Mouse (Mus musculus) layer of hippocampus, adult 18-20 months (tissue): Measurements from ENCODE around the gene Cpvl. TPM values are rescaled to one million over a fixed set of nuclear protein-coding genes. Genes with fewer than 3 reads are reported as not detected.

ENCODE experiments used
- DNase-seq, 2 experiments: peaks; one replicate each; pipeline ENCODE4 v3.0.0; 2022; ENCODE audit warnings: low spot score in 2 of 2
- total RNA-seq, 2 experiments: library from RNA; stranded (reverse); gene quantifications; 2 replicates each; pipeline ENCODE4 v1.2.3; 2021

The Cpvl gene
- total RNA-seq, 2 experiments from 2014 or later, result not detected

DNA sequence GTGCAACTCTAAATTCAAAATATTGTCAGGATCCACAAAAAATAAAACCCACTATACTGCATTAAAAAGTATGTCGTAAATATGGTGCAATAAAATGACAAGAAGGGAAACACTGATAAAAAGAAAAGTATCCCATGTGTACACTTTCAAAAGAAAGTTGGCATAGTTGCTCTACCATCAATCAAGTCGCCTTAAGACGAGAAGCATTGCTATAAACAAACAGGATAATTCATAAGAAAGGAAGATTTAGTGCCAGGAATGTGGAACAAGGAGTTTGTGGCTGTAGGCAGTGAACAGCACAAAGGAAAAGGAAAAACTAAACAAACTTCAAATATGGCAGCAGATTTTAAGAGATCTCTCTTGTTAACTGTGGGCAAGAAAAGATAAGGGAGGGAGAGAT lies 84.7 kb downstream of the Cpvl start:
- no peak for DNase-seq

DNA sequence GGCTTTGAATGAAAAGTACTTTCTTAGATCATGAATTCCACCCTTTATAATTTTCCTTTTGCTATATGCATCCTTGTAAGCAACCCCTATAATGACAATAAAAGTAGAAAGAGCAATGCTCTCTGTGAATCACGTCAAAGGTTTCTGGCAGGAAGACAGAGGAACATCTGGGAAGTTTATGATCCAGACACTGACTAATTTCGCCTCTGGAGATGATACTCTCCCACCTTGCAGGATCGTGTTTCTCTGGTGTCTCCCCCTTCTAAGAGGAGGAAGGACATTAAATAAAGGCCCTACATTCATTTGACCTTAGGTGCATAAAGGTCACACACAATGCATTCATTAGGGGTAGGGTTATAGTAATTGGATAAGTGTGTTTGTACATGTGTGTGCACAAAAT lies 87.4 kb downstream of the Cpvl start:
- no peak for DNase-seq

DNA sequence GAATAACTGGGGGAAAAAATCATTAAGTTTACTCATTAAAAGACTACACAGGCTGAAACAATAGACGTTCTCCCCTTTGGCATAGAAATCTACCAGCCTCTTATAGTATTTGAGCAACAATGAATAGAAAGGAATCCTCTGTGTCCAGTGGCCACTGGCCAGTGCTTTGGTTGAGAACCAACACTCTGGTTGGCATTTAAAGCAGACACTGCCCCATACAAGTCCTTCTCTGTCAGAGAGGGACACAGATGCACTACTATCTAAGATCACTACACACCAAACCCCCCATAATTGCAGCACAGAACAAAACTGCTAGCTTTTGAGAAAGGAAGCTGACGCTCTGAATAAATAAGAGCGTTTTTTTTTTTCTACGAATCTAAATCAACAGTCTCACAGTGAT lies 93.5 kb downstream of the Cpvl start:
- DNase-seq, result peak in 1 of 2 experiments; percentile 60

DNA sequence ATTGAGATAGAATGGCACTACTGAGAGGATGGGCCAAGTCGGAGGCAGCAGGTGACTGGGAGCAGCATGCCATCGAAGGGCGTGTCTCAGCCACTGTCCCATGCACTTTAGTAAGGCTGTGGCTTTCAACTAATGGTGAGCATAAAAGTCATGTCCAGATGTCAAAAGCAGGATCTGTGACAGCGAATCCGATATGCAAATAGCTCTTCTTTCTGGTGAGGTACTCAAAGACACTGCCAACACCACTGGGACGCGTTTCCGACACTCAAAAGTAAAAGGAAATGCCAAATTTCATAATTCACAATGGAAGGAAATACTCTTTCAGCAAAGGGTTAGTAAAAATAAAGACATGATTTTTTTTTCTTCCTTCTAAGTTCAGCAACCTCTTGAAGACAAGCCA lies 94.0 kb downstream of the Cpvl start:
- DNase-seq, result no peak

DNA sequence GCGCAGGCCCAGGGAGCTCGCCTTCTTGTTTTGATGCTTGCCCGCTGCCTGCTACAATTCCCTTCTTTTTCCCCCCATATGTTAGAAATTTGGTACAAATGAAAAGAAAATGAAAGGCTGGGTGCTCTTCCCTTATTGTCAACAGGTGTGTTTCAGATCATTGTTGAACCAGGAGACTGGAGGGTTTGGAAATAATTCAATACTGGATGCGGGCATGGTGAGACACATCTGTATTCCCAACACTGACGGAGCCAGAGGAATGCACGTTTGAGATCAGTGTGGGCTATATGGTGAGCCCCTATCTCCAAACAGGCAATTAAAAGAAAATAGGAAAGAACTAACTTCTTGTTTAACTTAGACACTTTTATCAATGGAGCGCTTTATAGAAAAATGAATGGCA lies 95.1 kb downstream of the Cpvl start:
- no peak for DNase-seq

DNA sequence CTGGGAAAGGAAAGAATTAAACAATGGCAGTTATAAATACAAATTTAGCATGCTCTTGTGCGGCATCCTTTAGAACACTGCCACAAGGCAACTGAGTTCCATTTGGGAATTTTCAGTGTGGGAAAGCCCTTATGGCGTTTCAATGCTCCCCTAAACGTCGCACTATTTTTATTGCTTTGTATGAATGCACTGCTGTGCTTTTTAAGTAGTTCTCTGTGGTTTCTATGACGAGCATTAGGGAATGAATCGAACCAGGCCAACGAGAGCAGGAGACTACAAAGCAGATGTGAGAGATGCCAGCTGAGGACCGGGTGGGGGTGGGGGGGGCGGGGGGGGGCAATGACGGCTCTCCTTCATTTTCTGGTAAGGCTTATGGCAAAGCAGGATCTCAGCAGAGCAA lies 96.8 kb downstream of the Cpvl start:
- DNase-seq, result peak in 1 of 2 experiments; percentile 60

DNA sequence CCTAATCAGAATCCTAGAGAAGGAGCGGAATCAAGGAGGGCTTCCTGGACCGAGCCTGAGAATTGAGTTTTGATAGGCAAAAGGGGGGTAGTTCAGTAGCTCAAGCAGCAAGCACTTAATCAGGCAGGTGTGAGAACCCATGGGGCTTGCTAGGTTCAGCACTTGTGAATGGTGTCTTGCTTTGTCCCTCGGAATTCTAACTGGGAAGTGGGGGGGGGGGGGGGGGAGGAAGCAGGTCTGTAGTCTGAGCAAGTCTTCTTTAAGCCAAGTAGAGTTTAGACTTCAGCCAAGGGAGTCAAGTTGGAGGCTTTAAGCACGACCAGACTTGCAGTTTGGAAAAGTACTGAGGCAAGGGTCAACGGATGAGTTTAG lies 97.2 kb downstream of the Cpvl start:
- DNase-seq, result no peak

DNA sequence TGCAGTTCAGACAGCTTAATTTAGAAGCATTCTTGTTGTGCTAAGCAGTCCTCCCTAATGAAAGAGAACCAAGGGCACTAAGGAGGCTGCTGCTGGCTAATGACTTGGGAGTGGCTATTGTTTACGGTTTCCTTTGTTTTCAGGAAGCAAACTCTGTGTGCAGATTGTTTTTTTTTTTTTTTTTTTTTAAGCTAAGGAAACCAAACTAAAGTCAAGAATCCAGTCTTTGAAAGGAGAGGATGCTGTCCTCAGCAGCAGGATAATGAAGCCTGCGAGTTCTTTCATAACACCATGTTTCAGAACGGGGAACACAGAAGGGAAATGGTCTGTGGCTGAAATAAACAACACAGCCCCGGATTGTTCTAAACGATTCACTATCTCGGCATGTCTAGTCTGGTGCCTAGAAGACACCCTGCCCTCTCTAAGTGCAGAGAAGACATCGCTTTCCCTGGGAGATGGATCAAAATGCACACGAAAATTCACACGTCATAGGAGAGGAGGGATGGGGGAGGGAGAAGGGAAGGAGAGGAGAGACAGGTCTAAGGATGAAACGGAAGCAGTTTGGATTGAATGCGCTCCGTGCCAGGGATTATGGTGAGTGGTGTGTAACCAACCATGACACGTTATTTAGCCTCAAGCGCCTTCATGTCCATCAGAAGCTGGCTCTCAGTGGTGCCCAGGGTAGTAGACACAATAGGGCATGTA lies 97.8 kb downstream of the Cpvl start:
- DNase-seq, result peak in 1 of 2 experiments; percentile 35

DNA sequence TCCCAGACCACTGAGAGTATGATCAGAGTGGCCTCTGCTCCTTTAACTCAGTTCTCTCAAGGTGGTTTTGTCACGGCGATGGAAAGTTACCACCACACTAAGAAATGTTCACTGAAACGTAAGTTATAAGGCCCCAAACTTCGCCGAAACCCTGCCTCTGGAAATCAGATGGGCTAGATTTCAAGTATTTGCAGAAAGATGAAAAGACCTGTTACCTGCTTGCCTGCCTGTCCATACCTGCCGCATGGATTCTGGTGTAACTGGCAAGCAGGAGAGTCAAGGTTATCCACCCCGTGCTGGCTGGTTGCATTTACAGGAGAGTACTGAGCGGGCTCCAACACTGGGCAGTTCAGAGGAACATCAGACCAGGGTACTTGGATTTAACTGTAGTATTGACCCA lies 98.9 kb downstream of the Cpvl start:
- DNase-seq, result no peak

DNA sequence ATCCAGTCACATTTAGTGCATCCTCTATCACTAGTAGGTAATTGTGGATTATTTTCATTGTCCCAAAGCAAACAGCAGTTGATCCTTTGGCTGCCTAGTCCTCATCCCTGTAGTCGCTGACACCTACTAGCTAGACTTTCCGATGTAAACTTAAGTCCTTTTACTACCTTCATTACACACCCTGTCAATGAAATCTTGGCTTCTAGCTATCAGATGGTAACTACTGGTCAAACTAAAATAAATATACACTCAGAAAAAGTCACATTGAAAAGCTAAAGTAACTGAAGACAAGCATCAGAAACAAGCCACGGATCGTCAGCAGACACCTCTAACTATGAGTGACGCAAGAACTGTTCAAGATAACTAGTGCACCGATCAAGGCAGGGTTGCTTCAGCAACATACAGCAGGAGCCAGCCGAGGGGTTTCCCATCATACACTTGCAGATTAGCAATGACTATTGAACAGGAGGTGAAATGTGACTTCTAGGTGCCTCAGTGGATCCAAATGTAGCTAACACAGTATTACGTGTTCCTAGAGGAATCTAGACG lies 103.5 kb downstream of the Cpvl start:
- DNase-seq, result no peak

DNA sequence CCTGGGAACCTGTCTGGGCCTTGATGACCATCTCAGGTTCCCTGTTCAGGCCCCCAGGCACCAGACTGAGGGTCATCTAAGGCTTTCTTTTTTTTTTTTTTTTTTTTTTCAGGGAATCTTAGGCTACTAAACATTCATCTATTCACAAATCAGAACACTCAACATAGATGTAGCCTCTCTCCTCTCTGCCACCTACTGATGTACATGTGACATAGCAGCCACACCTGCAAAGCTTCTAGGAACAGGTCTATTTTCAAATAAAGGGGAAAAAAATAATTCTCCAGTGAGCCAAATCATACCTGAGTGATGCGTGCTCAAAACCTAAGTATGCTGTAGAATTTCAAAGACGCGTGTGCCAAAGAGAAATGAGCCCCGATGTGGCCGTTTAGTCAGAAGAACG lies 106.6 kb downstream of the Cpvl start:
- DNase-seq, result no peak

DNA sequence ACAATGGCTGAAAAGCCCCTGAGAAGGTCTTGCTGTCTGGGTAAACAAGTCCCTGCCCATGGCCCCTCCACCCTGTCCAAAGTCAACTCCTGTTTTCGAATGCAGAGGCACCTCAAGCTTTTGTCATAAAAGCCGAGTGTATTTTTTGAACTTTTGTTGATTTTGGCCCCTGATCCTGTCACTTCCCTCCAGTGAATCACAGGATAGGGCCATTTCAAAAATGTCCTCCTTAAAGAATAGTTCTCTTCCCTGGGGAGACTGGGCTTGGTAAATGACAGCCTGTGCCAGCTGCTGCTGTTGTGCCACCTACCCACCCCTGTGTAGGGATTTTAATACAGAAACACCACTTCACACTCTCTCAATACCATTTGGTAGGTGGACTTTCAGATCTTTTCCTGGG lies 115.5 kb downstream of the Cpvl start:
- no peak for DNase-seq

DNA sequence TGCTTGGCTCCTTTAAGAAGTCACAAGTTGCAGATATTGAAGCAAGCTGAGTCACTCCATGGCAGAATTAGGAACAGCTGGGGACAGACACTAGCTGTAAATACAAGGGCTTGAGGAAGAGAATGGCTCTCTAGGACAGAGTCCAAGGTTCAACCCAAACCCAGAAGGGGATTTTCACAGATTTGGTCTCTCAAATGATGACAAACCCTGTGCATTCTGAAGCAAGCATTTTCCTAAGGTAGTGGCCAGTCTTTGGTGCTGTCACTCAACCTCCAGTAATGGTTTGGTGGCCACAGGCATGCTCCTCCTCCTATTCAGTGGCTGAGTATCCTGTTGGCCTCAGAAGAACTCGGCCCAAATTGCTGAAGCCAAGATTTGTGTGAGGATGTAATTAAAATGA lies 119.4 kb downstream of the Cpvl start:
- no peak for DNase-seq

DNA sequence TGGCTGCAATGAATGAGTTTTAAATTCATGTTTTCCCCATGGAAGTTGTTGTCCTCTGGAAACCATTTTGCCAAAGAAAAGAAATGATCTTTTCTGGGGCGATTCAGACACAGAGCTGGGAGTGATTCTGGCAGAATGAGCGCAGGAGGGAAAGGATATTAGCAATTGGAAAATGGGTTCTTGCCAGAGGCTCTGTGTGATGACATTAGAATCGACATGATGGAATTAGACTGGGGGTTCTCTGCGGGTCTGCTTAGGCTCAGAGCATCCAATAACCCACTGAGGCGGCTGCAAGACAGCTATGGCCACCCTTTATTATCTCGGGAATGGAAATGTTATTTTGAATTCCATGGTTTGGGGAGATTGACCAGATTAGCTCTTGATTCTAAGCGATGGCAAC lies 120.6 kb downstream of the Cpvl start:
- DNase-seq, result no peak

DNA sequence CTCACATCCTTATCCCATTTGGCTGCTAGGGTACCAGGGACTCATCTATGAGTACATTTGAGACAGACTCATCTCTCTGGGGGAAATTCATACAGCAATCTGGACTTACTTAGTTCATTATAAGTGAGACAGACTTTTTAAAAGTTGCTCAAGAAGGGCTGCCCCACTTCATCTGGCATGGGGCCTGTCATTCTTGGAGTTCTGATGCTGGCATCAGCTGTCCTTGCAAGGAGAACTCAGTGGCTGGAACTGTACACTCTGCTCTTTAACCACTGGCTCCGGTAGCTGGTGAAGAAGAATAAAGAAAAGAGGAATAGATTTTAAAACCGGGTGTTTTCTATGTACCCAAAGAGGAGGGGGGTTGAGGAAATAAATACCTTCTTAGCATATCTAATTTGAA lies 121.7 kb downstream of the Cpvl start:
- DNase-seq, result peak in 1 of 2 experiments; percentile 37

DNA sequence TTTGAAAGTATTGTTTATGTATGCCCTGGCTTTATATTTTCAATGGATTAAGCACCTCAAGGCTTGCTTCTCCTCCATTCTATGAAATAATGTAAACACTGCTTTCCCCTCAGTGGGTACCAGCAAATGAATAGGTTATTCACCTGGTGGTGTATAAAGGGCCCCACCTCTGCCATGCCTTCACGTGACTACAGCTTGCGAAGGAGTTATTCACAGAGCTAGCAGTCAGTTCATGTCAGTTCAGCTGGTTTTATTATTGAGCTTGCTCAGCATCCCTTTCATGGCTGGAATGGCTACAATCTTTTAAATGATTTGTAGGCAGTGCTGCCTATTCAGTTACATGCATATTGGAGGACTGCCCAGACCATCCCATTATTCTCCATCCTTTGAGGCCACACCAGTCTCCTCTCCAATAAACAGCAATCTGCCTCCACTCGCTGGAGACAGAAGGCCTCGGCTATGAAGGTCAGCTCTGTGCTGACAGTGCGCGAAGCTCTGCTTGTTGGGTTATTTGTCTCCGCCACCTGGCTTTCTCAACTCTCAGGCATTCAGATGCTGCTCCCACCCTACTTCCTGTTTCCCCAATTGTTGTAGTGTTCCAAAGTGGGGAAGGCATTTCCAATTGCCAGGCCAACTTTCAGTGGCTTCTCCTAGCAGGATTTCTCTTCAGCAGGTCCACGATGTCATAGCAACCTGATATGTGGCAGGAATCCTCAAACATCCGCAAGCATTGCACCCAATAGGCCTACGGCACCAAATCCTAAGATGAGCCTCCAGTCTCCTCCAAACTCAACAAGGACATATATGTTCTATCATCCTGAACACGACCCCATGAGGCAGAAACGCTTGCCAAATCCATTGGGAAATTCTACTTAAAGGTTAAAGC lies 123.3 kb downstream of the Cpvl start:
- peak; percentile 11 to 40 for DNase-seq

DNA sequence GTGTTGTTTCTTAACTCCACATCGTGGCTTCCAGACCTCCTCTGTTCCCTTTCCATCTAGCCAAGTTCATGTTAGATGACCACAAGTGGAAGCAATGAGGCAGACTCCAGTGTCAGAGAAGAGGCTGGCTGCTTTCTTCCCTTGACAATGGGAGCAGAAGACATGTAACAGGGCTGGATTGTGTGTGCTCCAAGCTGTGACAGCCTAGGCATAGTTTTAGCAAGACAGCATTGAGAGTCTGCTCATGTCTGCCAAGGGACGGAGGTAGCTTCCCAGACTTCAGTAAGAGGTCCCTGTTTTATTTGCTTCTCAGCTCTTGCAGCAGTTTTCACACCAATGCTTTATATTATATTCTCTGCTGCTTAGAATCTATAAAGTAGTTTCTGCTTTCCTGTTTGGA lies 124.2 kb downstream of the Cpvl start:
- no peak for DNase-seq

DNA sequence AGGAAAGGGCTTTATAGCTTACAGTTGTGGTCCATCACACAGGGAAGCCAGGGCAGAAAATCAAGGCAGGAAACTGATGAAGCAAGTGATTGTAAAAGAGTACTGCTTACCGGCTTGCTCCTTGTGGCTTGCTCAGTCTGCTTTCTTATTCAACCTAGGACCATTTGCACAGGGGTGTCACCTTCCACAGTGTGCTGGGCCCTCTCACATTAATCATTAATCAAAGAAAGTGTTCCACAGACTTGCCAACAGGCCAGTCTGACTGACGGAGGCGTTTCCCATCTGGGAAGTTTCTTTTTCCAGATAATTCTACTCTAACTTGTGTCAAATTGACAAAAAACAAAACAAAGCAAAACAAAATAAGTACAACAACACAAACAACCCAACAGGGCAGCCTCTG lies 124.9 kb downstream of the Cpvl start:
- DNase-seq, result no peak

DNA sequence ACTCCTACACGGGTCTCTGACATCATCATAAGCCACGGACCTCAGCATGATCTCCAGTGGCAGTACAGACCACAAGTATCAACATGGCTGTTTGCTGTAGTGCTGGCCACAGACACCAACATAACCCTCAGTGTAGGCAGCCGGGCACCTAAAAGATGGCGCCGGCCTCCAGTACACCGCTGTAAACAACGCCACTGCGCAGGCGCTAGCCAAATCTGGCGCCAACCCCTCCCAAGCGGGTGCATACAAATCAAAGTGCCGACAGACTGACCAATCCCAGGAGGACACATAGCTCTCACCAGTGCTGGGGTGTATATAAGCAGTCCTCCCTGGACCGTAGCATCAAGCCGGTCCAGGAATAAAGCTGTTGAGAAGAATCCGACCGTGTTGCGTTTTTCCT lies 133.8 kb downstream of the Cpvl start:
- no peak for DNase-seq

DNA sequence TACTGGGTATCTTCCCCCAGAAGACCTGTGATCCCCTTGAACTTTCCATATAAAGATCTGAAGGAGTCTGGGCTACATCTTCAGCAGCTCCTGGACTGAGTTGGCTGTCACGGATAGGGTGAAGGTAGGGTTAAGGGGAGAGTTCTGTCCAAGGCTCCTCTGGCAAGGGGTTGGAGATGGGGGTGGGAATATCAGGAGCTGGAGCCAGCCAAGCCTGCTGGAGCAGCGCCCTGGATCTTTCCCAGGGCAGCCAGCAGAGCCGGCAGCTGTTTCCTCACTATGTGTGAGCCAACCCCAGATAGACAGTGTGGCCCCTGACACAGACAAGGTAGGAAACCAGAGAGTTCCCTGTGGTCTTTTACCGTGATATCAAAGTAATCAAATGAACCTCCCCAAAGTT lies 153.3 kb downstream of the Cpvl start:
- DNase-seq, result peak in 1 of 2 experiments; percentile 16
